Mouse (Mus musculus) cerebellum, adult 11 months (tissue): Measurements from ENCODE around the gene Crls1.

Source experiments
- DNase-seq: peaks from one replicate; pipeline ENCODE4 v3.0.0; 2022

The Crls1 gene

DNA sequence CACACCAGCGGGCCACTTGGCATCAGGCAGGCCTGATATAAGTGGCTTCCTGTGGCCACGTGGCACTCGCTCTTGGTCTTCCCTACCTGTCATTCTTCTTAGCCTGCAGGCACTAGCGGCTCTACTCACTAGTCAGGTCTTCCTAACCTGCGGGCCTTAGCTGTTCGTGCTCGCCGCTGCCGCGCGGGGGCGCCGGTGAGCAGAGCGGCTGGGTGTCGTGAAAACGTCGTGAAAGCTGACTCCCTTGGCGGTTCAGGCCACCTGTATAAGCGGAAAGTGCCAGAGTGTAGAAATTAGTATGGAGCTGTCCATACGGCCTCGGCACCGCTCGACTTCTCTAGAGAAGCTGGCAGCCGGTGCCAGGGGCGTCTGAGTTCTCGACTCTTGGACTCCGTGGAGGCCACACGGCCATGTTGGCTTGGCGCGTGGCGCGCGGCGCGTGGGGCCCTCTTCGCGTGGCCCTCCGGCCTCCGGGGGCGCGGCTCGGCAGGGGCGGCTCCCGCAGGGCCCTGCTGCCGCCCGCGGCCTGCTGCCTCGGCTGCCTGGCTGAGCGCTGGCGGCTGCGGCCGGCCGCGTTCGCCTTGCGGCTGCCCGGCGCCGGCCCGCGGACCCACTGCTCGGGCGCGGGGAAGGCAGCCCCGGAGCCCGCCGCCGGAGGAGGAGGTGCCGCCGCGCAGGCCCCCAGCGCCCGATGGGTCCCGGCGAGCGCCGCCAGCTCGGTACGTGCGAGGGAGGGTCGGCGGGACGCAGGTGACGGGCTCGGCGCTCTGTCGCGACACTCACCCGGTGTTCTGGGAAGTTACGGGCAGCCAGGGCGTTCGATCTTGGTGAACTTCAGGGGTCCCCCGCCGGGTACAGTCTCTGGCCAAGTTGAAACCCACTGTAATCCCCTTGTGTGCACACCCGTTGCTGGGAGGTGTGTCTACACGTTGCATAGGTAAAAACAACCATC lies at the start of gene Crls1:
Gene Crls1 (plus strand): TSS at position 260 of the 952 bp plus-strand sequence.
- DNase-seq, result peak; percentile 97

DNA sequence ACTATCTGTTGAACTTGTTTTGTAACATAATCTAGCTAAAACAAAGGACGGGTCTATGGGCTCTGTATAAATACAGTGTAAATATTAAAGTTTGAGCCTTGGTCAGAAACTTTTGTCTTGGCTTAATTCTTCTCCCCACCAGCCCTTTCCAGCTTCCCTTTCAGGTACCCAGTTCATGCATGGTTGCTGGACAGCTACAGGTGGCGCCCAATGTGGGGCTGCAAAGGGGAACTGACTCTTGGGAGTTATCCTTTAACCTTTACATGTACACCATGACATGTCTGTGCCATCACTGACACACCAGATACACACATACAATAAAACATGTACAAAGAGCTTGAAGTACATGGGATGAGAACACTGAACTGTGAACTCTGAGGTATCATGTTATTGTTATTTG lies 43.5 kb upstream of the Crls1 start:
- no peak for DNase-seq

DNA sequence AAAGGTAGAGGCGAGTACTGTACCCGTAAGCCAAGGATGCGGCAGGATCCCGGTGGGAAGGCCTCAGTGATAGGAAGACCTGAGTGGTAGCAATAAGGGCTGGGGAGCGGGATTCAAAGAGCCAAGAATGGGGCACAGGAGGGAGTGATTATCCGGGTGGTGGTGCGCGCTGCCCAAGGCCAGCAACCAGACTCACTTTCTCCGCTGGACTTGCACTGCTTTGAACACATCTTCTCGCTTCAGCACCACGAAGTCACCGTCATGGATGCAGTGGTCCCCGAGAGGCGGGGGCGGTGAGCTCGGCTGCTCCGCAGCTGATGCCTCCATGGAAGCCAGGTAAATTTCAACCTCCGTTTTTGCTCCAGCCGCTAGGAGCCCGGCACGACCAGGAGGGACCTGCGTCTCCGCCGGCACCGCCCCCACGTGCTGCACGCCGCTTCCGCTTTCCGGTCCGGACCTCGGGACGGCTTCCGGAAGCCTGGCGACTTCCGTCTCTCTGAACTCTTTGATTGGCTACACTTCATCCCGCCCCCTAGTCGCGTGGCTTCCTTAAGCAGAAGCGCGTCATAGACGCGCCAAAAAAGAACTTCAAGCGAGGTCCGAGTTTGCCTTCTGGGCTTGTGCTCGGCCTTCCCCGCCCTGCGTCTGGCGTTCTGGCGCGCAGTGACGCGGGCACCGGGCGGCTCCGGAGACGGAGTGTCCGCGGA lies 30.7 kb upstream of the Crls1 start, which contains the start of the genes Trmt6 and Mcm8:
Gene Trmt6 (minus strand): TSS at position 448 of the 707 bp plus-strand sequence.
Gene Mcm8 (plus strand): TSS at position 534 of the 707 bp plus-strand sequence.
- peak; percentile 89 for DNase-seq

DNA sequence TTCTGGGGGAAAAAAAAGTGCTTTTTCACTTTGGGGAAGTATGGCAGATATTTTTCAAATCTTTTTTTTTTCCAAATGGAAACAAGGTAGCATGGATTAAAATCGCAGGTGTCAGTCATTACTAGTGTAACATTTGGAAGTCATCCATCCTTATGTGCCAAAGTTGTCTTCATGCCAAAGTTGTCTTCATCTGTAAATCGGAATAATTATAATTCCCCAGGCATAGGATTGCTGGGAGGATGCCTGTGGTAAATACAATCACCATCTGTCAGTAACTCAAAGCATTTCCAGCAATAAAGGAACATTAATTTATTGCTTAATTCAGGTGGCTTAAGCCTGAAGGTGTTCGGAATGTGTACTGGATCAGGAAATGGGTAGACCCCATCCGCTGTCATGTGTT lies 5.4 kb upstream of the Crls1 start:
- DNase-seq, result no peak

DNA sequence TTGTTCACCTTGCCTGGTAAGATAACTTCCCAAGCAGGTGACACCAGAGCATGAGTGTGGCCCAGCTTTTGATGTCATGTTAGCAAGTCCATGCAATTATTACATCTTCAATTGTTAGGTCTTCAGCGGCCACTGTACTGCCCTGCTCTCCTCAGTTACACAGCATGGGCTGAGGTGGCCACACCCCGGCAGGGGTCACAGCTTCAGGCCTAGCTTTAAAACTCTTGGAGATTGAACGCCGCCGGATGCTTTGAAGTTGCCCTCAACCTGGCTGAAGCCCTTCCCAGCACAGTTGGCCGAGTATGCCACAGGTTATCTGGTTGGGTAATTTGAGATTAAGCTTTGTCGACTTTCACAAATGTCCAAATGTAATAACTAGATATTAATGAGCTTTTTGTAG lies 1.1 kb downstream of the Crls1 start:
- DNase-seq, result no peak

DNA sequence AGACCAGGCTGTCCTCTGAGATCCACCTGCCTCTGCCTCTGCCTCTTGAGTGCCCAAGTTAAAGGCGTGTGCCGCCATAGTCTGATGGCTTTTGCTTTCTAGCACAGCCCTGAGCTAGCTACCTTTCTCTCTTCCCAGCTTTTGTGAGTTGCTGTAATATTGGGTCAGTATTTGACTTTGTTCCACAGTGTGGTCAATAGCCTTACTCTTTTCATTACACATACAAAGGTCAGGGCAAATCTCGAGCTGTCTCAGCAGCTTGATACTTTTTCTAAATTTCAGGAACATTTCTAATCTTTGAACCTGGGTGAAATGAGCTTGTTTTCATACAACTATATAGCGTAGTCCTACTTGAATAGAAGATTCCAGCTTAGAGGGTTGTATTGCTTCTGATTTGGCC lies 1.9 kb downstream of the Crls1 start:
- DNase-seq, result no peak

DNA sequence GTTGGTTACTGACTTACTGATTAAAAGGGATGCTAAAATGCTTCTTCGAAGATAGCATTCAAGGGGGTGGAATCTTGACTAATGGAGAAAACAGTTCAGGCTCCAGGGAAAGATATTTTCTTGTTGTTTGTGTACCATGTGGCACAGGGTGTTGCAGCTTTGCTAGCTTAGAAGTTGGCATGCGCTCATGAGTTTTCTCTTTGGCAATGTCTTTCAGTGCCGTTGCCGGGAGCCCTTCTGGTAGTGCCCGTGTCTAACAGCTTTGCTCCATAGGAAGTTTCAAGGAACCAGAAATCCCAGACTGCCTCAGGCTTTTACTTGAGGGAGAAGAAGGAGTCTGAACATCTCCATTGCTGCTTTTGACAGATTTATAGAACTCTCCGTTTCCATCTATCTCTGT lies 2.7 kb downstream of the Crls1 start:
- DNase-seq, result no peak

DNA sequence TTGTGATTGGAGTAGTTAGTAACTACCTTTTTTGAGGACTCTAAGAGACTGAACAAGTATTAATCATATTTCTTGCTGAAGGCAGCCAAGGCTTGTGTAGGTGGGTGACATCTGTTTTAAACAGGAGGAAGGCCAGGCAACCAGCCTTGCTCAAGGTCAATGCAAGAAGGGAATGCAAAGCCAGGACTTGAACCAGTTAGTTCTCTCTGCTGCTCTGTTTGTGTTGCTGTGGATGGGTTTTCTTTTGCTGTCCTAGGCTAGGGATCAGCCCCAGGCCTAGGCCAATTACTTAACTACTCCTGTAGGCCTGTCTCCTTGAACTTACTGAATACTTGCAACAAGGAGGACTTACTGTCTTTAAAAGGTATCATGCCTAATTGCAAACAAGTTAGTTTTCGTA lies 6.6 kb downstream of the Crls1 start:
- DNase-seq, result no peak

DNA sequence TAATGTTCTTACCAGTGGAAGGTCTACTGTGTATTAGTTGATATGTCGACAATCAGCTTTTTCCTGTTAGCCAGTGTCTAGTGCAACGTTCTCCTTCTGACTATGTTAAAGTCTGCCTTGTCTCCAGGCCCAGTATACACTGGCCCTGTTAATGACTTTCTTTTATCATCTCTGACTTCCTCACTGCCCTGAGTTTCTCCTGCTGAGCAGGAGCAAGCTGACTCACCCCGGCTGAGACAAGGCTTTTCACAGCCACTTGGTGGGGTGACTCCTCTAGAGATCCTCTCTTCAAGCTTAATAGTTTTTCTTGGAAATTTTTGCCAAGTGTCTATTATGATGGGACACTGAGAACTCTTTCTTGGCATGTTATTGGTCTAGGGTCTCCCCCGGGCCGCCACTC lies 9.9 kb downstream of the Crls1 start:
- no peak for DNase-seq

DNA sequence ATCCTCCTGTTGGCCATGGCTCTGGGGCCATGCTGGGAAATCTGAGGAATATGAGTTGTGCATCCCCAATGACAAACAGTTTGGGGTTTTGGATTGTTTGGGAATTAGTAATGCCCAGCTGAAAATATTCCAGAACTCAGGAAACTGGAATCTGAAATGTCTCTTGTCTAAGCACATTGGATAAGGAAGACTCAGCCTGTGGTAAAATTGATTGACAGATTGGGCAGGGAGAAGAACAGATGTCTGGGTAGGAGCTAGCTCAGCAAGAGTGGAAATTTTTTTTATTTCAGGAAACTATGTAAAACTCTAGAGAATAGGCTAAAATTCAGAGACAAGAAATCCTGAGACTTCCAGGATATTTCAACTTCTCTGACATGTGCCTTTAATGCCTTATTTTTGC lies 14.0 kb downstream of the Crls1 start:
- no peak for DNase-seq

DNA sequence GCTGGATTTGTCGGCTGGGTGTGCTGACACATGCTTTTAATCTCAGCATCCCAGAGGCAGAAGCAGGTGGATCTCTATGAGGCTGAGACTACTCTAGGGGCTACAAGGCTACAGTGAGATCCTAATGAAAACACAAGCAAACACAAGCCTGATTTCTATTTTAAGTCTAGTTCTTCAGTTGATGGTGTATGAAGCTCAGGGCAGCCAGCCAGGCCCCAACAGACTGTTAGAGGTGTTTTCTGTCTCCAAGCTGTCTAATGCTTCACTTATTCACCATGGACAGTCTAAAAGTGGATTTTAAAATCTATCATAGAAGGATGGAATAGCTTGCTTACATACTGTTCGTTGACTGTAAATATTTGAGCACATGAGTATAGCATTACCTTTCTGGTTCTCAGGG lies 15.0 kb downstream of the Crls1 start:
- no peak for DNase-seq

DNA sequence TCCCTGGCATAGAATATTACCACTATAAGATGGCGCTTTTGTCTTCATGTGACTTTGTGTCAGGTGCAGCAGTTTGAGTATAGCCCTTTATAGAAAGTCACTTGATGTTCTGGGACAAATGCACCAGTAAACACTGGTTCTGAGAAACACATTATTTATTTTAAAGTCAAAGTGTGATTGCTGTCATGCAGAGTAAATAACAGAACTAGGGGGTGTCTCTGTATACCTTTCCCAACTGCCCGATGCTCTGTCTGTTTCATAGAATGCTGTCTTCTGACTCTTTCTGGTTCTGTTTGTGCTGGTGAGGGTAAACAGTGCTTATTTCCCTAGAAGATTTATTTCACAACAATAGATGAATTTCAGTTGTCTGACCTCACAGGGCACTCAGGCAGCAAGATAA lies 16.9 kb downstream of the Crls1 start:
- DNase-seq, result no peak

DNA sequence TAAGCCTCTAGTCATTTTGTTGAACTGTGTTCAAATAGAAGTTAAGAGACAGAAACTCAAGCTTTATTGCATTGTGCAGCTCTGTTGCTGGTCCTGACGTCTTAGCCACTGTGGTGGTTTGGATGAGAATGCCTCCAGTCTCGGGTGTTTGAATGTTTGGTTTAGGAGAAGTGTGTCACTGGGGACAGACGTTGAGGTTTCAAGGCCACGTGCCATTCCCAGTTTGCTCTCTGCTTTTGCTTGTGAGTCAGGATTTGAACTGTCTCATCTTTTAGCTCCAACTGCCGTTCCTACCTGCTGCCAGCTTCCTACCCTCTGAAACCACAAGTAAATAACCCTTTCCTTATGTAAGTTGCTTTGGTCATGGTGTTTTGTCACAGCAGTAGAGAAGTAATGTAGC lies 21.1 kb downstream of the Crls1 start:
- no peak for DNase-seq

DNA sequence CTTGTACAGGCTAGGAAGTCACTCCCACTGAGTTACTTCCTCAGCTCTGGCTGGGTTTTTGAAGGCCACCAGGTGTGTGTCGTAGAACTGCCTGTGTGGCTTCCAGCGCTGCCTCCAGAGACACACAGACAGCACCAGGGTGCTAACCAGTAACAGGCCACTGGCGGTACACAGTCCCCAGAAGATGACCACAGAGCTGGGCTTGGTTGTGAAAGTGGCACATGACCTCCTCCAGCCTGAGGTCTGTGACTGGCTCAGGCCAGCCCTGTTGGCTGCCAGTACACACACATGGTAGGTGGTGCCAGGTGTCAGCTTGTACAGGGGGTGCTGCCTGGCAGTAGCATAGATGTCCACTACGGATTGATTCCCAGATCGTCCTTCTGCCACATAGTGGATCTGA lies 23.2 kb downstream of the Crls1 start:
- no peak for DNase-seq

DNA sequence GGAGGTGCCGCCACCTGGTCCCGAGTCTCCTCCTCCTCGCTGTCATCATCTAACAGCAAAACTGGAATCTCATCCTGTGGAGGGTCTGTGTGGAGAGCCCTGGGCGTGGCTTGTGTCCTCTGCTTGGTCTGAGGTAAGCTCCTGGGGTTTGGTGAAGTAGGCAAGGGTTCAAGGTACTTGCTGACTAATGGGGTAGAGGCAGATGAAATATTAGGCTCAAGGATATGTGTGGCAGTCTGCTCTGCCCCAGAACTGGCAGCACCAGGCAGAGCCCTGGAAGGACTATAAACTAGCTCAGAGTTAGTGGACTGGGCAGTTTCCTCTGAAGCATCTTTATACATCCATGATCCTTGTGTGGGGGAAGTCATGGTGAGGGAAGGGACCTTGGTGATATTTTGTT lies 23.8 kb downstream of the Crls1 start:
- DNase-seq, result no peak

DNA sequence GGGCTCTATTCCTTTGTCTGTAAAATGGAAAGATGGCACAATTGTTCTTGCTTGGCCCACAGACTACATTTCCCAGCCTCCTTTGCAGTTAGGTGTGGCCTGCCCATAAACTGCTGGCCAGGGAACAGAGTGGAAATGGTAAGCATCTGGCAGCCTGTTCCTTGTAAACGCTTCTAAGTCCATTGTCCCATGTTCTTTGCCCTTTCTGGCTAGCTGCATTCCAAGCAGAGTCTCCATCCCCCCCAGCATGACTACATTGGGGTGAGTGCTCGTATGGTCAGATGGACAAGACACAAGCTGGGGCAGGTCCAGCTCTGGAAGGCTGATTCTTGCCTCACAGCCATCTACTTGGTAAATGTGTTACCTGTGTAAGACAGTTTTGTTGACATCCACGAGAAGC lies 25.2 kb downstream of the Crls1 start:
- no peak for DNase-seq

DNA sequence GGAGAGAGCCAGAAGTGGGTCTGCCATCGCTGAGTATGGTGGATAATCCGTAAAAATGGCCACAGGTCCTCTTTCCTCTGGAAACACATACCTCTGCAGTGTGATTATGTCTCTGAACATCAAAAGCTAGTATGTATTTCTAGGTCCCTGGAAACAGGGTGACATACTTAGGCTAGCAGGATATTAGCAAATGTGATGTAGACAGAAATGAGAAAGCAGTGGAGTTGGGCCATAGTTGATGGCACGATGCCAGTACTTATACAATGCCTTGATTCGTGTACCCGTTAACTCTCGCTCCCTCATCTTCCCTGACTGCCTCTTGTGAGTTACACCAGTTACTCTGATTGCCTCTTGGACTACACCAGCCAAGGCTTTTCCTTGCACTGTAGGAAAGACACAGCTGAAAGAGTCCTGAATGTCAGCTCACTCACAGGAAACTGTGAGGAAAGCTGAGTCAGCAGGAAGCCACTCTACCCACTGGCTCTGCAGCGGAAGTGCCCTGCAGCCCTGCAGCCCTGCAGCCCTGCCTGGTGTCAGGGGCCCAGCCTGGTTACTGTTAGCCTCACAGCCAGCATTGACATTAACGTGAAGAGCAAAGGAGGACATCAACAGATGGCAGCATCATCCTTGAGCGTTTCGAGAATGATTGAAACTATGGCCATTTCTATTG lies 27.3 kb downstream of the Crls1 start:
- no peak for DNase-seq

DNA sequence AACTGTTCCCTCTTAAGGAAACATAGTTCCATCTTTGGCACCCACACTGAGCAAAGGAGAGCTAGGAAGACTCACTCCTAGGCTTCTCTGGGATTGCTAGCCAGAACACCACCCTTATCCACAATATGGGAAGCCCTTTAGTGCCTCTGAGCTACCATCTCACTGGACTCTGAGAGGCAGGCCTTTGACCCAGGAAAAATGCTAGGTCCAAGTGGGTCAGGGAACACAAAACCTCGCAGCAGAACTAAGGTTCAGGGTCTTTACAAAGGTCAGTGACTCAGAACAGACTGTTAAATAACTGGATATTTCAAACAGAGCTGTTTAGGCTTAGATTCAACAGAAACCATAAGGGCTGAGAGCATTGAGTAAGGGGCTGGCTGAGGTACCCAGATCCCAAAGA lies 30.5 kb downstream of the Crls1 start:
- no peak for DNase-seq

DNA sequence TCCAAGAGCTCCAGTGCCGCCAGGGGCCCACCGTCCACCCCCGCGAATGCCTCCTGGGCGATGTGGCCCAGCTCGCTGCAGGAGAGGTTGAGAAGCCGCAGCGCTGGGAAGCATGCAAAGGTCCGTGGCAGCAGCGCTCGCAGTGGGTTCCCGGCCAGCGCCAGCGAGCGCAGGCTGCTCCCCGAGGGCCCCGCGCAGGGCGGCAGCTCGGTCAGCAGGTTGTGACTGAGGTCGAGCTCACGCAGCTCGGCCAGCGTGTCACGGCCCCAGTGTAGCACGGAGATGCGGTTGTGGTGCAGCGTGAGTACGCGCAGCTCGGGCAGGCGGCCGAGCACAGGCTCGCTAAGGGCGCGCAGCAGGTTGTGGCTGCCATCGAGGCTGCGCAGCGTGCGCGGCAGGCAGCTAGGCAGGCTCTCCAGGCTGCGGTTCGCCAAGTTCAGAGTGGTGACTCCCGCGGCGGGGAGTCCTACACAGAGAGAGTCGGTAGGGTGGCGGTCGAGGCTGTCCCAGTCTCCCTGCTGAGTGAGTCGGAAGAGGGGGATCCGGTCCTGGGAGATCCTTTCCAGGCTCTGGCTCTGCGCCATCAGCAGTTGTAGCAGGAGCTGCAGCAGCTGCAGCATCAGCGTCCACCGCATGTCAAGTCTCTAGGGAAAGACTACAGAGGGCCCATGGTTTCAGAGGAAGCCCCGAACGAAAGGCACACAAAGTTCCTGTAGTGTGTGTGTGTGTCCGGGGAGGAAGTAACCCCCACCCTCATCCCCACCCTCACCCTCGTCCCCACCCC lies 33.0 kb downstream of the Crls1 start:
- DNase-seq, result no peak

DNA sequence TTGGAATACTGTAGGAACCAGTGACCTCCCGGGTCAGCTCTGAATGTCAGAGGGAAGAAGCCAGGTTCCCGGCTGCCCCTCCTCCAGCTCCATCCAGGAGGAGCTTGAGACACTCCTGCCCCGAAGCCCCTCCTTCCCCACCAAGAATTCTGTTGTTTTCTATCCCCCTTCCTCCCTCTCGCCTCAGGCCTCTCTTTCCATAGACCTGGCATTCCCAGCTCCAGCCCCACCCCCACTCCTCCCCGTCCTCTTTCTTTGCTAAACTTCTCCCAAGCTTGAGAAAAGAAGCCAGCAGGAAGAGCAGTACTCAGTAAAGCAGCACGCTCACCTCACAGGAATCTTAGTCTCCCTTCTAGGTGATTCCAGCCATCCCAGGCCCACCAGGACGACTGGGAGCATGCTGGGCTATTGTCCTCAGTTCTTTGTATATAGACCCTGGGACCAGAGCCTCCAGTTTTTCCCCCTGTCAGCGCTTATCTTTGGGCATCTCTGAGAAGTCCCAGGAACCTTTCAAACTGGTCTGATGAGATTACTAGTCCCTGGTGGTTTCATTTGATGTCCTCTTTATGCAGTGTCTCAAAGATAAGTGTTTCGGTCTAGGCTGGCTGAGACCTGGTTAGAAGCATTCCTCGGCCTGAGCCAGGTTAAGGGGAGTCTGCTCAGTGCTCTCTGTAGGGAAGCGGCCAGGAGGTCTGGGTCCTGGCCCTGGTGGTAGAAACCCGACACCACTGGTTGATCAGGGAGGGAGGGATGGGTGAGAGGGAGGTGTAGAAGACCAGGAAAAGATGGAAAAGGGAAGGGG lies 34.6 kb downstream of the Crls1 start, which contains the start of gene Lrrn4:
Gene Lrrn4 (minus strand): TSS at position 48 of the 802 bp plus-strand sequence.
- DNase-seq, result no peak

DNA sequence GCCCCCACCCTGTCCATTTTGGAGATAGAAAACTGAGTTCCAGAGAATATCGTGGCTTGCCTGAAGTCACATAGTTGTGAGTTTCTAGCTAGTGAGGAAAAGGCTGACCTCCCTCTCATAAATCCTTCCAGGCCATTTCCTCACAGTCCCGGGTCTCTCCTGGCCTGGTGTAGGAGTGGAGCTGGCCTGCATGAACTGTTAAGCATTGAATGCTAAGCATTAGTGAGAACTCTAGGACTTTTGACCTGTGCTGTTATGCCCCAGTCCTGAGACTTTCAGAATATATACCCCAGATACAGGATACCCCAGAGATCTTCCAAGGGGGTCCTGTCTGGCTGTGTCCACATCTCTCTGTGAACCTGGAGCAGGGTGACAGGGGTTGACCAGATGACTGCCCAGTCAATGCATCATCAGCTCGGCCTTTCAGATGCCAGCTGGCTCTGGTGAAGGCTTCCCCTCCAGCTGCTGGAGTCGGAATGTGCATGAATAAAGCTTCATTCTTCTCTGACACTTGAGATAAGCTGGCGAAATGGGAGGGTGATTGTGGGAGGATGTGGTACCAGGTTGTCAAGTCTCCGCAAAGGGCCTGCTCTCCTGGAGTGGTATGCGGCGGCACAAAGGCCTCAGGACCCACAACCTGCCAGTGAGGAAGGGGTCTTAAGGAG lies 38.0 kb downstream of the Crls1 start:
- no peak for DNase-seq
